Mouse (Mus musculus) thymus, adult 2 months (tissue): ENCODE results near the gene Cep164. TPM values are rescaled to one million over a fixed set of nuclear protein-coding genes. Genes with fewer than 3 reads are reported as not detected.

ENCODE experiments used
- DNase-seq: peaks from one replicate; pipeline ENCODE4 v3.0.0; 2021
- H3K27ac ChIP-seq: fragments of 200-500 bp; 2 replicates; pipeline ENCODE4 v1.5.1; 2012; ENCODE audit warnings: low read length, control low read depth; ENCODE audit not compliant: control insufficient read depth, insufficient read depth
- H3K27me3 ChIP-seq: fragments of 200-500 bp; 2 replicates; pipeline ENCODE4 v1.6.1; 2012; ENCODE audit warnings: mild to moderate bottlenecking, low read length, moderate library complexity, mixed read lengths; ENCODE audit not compliant: control insufficient read depth, insufficient read depth
- H3K36me3 ChIP-seq: fragments of 200-500 bp; 2 replicates; pipeline ENCODE4 v1.6.1; 2012; ENCODE audit warnings: mild to moderate bottlenecking, low read length, moderate library complexity; ENCODE audit not compliant: control insufficient read depth, insufficient read depth
- H3K4me1 ChIP-seq: fragments of 200-500 bp; replicated peaks from 2 replicates; pipeline ENCODE4 v1.6.1; 2012; ENCODE audit warnings: low read length; ENCODE audit not compliant: control insufficient read depth, insufficient read depth
- H3K4me3 ChIP-seq: fragments of 200-500 bp; 2 replicates; pipeline ENCODE4 v1.5.1; 2012; ENCODE audit warnings: mild to moderate bottlenecking, low read length, control low read depth, moderate library complexity; ENCODE audit not compliant: control insufficient read depth, insufficient read depth
- CTCF ChIP-seq: fragments of 200-500 bp; IDR thresholded peaks from 2 replicates; pipeline ENCODE4 v1.5.1; 2012; ENCODE audit warnings: mild to moderate bottlenecking, control low read depth, low read length, moderate library complexity, borderline replicate concordance; ENCODE audit not compliant: control insufficient read depth, poor library complexity, insufficient read depth; ENCODE audit errors: extremely low read depth
- POLR2A ChIP-seq: fragments of 200-500 bp; IDR thresholded peaks from 2 replicates; pipeline ENCODE4 v1.6.1; 2012; ENCODE audit warnings: mild to moderate bottlenecking, low read length, control low read depth, moderate library complexity; ENCODE audit not compliant: control insufficient read depth, poor library complexity, insufficient read depth; ENCODE audit errors: extremely low read depth
- WGBS: fragments of 180-500 bp; shearing (Covaris S2); methylation state at CpG from one replicate; pipeline ENCODE4 v1.1.7; 2018; 5-methylcytosine and 5-hydroxymethylcytosine counted together
- polyA plus RNA-seq: library from polyadenylated mRNA; depleted of rRNA; stranded (reverse); fragments of >200 nt; gene quantifications from 2 replicates; pipeline ENCODE4 v1.2.3, GENCODE M21; 2012

The Cep164 gene
- polyA plus RNA-seq, 1 experiment, result 32.0 TPM

DNA sequence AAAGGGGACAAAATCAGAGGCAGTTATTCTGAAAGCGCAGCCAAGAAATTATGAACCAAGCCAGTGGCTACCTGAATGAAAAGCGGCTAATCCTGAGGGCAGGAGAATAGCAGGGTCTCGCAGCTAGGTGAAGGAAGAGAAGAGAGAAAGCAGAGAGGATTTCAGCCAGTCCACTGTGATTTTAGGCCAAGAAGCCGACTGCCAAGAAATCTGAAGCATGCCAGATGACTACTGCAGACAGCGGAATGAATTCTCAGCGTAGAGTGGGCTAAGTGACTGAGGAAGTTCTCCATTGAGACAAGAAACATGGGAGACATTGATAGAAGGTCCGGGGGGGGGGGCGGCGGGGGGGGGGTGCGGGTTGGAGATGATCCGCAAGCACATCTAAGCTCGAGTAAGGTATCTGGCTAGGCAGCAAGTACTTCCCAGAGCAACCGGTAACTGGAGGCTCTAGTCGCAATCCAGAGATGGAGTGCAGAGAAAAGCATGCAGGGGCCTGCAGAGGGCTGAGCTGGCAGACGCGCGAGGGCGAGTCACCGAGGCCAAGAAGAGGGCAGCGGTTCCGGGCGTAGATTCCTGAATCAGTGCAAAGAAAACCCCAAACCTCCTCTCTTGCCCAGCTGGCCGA is 714 bp downstream of the Cep164 start:
- H3K27ac ChIP-seq, result no peak overlapping the region
- DNase-seq, result no peak

DNA sequence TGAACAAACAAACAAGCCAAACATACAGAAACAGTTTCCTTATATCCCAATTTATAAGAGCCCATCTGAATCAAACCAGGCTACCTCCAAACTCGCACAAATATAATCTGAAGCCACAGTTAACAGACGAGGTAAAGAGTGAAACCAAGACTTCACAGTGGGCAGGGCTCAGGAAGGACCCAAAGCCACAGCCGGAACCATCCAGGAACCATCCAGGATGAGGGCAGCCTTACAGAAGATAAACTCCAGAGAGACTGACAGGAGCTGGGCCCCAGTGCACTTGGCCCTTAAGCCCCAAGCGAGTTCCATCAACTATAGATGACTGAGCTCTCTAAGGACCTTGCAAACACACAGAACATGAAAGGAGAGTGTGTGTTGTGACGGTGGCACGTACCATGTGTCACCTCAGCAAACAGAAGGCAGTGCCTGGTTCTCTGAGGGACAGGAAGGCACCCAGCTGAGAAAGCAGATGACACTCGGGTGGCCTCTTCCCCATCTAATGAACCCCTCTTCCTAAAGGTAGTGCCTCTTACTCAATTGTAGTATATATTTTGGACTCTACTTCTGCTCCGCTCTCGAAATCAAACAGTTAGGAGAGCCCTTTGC is 10.0 kb downstream of the Cep164 start:
- Histone ChIP-seq H3K4me1 (peaks cover 6% of the 10 kb centered on the region), H3K36me3 (no peaks in the 10 kb centered on the region), H3K27ac (no peak overlapping the region), H3K4me3 (no peak overlapping the region), H3K27me3 (no peaks in the 10 kb centered on the region)
- no peak for DNase-seq
- WGBS, result 24% methylated on average over 9 of the region's 9 CpGs
- TF ChIP-seq CTCF (no peak), POLR2A (no peak)

More for the DNA sequence above, 714 bp downstream of the Cep164 start:
- Histone ChIP-seq H3K36me3 (no peaks in the 10 kb centered on the region), H3K4me1 (0 out of 2 replicates have a peak, but pooled peaks cover 2% of the 10 kb centered on the region), H3K27me3 (no peaks in the 10 kb centered on the region), H3K4me3 (peak overlapping the region; percentile 86)
- WGBS, result 16% methylated on average over 23 of the region's 23 CpGs
- TF ChIP-seq POLR2A (no peak), CTCF (no peak)

DNA sequence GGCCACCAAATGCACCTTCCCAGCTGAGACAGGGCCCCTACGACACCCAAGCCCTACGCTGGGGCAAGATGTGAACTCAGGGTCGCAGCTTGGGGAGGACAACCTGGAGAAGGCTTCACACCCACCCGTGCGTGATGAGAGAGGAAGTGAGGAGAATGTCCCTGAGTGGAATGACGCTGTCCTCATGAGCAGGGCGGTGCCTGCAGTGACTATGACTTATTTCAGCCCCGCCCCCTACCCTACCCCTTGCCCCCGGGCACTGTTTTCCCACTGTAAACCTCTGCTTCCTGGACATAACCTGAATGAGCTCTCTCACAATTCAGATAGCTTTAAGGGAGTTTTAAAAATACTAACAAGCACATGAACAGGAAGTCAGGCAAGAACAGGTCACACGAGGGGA is 13.0 kb downstream of the Cep164 start:
- DNase-seq, result no peak
- Histone ChIP-seq H3K27me3 (no peaks in the 10 kb centered on the region), H3K4me3 (no peak overlapping the region), H3K36me3 (no peaks in the 10 kb centered on the region), H3K27ac (no peak overlapping the region), H3K4me1 (peaks cover 6% of the 10 kb centered on the region)
- no peak for TF ChIP-seq POLR2A
- no peak for TF ChIP-seq CTCF
- 54% methylated on average over 10 of the region's 10 CpGs for WGBS

DNA sequence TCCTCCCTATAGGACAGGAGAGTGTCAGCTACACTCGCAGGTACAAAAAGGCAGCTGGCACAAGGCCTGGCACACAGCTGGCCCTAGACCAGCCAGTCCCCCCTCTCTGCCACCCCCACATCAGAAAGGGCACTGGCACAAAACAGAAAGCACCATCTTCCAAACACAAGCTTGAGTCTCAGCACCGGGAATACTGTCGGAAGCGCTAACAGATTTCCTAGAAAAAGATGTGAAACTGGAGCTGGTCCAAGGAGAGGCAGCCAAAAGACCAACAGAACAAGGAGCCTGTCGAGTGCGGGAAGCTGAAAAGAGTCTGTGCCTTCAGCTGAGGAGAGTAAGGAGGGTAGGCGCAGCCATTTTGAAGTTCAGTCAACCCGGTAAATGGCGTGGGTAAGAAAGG is 13.4 kb downstream of the Cep164 start:
- WGBS, result 85% methylated on average over 9 of the region's 9 CpGs
- H3K36me3 ChIP-seq, result no peaks in the 10 kb centered on the region
- no peak for TF ChIP-seq CTCF
- TF ChIP-seq POLR2A, result no peak
- DNase-seq, result no peak
- H3K27ac ChIP-seq, result no peak overlapping the region
- no peak overlapping the region for H3K4me3 ChIP-seq
- no peaks in the 10 kb centered on the region for H3K27me3 ChIP-seq
- H3K4me1 ChIP-seq, result peaks cover 6% of the 10 kb centered on the region

DNA sequence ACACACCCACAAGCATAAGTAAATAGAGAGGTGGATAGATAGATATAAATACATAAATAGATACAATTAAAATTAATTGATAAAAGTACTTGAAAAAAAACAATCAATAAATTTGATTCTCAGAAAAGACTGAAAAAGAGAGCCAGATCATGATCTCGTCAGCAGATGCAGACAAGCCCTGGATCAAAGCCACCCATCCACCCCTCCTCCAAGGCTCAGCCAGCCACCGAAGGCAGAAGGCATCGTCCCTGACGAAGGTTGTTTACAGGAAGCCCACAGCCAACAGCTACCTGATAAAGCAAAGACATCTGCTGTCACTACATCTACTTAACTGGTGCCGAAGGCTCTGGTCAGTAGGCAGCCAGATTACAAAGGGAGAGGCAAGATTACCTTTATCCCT is 16.5 kb downstream of the Cep164 start:
- 91% methylated on average over 5 of the region's 5 CpGs for WGBS
- peaks cover 19% of the 10 kb centered on the region for H3K4me1 ChIP-seq
- no peaks in the 10 kb centered on the region for H3K36me3 ChIP-seq
- no peak overlapping the region for H3K4me3 ChIP-seq
- DNase-seq, result no peak
- TF ChIP-seq POLR2A, result no peak
- no peak for TF ChIP-seq CTCF
- no peaks in the 10 kb centered on the region for H3K27me3 ChIP-seq
- H3K27ac ChIP-seq, result no peak overlapping the region

DNA sequence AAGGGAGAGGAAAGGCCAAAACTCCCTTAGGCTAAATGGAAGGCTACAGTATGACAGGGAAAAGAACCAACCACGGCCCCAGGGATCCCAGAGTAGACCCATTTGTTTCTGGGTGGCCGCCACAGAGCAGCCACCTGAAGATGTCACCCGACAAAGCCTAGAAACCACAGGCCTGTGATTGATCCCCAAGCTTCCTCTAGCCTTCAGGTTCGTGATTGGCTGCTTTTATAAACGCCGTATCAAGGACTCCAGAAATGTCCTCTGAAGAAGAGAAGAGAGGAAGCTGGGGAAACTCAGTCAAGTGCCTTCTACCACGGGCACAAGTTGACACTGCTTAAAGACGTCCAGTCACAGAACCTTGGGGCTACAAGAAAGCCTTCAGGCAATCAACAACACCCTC is 20.7 kb downstream of the Cep164 start:
- no peaks in the 10 kb centered on the region for H3K36me3 ChIP-seq
- H3K4me3 ChIP-seq, result no peak overlapping the region
- H3K27me3 ChIP-seq, result no peaks in the 10 kb centered on the region
- 6% methylated on average over 8 of the region's 8 CpGs for WGBS
- no peak for TF ChIP-seq CTCF
- TF ChIP-seq POLR2A, result no peak
- H3K4me1 ChIP-seq, result peaks cover 19% of the 10 kb centered on the region
- no peak overlapping the region for H3K27ac ChIP-seq
- DNase-seq, result peak; percentile 28
